Mouse (Mus musculus): ENCODE measurements at regions not wholly inside any gene's neighbourhood (a gene's known extent, or its start where the extent isn't known, plus 50 kb on each side); places are given as distances from the start of the nearest gene placed in this dataset.

GRCm38 (mm10) chr3:58211016-58211415 lies 203.5 kb upstream of the Tsc22d2 start:
- H3K36me3 ChIP-seq (ENCODE audit: control insufficient read depth, insufficient read depth, low read length, poor library complexity, severe bottlenecking) = no peaks in the 10 kb centered on the region
- TF ChIP-seq CTCF (IDR thresholded peaks at IDR 0.05; ENCODE audit: low read depth, low read length) (no peak), POLR2A (IDR thresholded peaks at IDR 0.05; ENCODE audit: insufficient read depth, low read length) (no peak), EP300 (IDR thresholded peaks at IDR 0.05; ENCODE audit: insufficient read depth, low read depth, low read length) (no peak)
- no peak overlapping the region for H3K4me3 ChIP-seq (ENCODE audit: low read depth, low read length)
- no peaks in the 10 kb centered on the region for H3K4me1 ChIP-seq (ENCODE audit: control insufficient read depth, insufficient read depth, low read length)
- no peaks in the 10 kb centered on the region for H3K27me3 ChIP-seq (ENCODE audit: control insufficient read depth, insufficient read depth, low read length, poor library complexity, severe bottlenecking)
- no peaks in the 10 kb centered on the region for H3K9me3 ChIP-seq (replicated peaks; ENCODE audit: control insufficient read depth, insufficient read depth, low read length, poor library complexity, severe bottlenecking)
- H3K9ac ChIP-seq (ENCODE audit: low read depth, poor library complexity, severe bottlenecking) = no peak overlapping the region
- H3K27ac ChIP-seq (ENCODE audit: insufficient read depth, low read length) = peak overlapping the region; percentile 59; the same call in 1 of the 2 replicates

- TF ChIP-seq POLR2A (IDR thresholded peaks at IDR 0.05; ENCODE audit: insufficient read depth, low read length) (no peak), EP300 (IDR thresholded peaks at IDR 0.05; ENCODE audit: insufficient read depth, low read depth, low read length) (no peak)
- no peaks in the 10 kb centered on the region for H3K4me1 ChIP-seq (ENCODE audit: control insufficient read depth, insufficient read depth, low read length)
- H3K27ac ChIP-seq (ENCODE audit: insufficient read depth, low read length) = no peak overlapping the region
- H3K4me3 ChIP-seq (ENCODE audit: low read depth, low read length) = no peak overlapping the region
- no peak overlapping the region for H3K9ac ChIP-seq (ENCODE audit: low read depth, poor library complexity, severe bottlenecking)
- H3K36me3 ChIP-seq (ENCODE audit: control insufficient read depth, insufficient read depth, low read length, poor library complexity, severe bottlenecking) = no peaks in the 10 kb centered on the region
- H3K27me3 ChIP-seq (ENCODE audit: control insufficient read depth, insufficient read depth, low read length, poor library complexity, severe bottlenecking) = no peaks in the 10 kb centered on the region
- H3K9me3 ChIP-seq (replicated peaks; ENCODE audit: control insufficient read depth, insufficient read depth, low read length, poor library complexity, severe bottlenecking) = no peaks in the 10 kb centered on the region
Observed at GRCm38 (mm10) chr3:58224696-58225095, 189.8 kb upstream of the Tsc22d2 start.

GRCm38 (mm10) chr3:58226447-58227321 lies 187.8 kb upstream of the Tsc22d2 start:
- no peak overlapping the region for H3K9ac ChIP-seq (ENCODE audit: low read depth, poor library complexity, severe bottlenecking)
- H3K36me3 ChIP-seq (ENCODE audit: control insufficient read depth, insufficient read depth, low read length, poor library complexity, severe bottlenecking) = no peaks in the 10 kb centered on the region
- no peak overlapping the region for H3K4me3 ChIP-seq (ENCODE audit: low read depth, low read length)
- no peaks in the 10 kb centered on the region for H3K9me3 ChIP-seq (replicated peaks; ENCODE audit: control insufficient read depth, insufficient read depth, low read length, poor library complexity, severe bottlenecking)
- H3K27me3 ChIP-seq (ENCODE audit: control insufficient read depth, insufficient read depth, low read length, poor library complexity, severe bottlenecking) = no peaks in the 10 kb centered on the region
- no peak overlapping the region for H3K27ac ChIP-seq (ENCODE audit: insufficient read depth, low read length)
- no peak for TF ChIP-seq POLR2A (IDR thresholded peaks at IDR 0.05; ENCODE audit: insufficient read depth, low read length)
- TF ChIP-seq CTCF (IDR thresholded peaks at IDR 0.05; ENCODE audit: low read depth, low read length) = no peak
- no peak for TF ChIP-seq EP300 (IDR thresholded peaks at IDR 0.05; ENCODE audit: insufficient read depth, low read depth, low read length)
- H3K4me1 ChIP-seq (ENCODE audit: control insufficient read depth, insufficient read depth, low read length) = no peaks in the 10 kb centered on the region

DNA sequence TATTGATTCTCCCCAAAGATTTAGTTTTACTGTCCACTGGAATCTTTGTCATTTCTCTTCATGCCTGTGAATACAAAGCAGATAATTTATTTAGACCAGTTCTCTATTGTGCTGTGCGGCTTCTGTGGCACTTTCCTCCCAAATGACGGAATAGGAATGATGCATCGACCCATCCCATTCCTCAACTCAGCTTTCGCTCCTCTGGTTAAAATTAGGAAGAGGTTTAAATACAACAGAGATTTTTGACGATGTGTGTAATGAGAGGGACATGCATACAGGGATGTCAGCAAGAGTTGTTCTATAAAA lies 187.2 kb upstream of the Tsc22d2 start:
- TF ChIP-seq EP300 (IDR thresholded peaks at IDR 0.05; ENCODE audit: insufficient read depth, low read depth, low read length) (no peak), POLR2A (IDR thresholded peaks at IDR 0.05; ENCODE audit: insufficient read depth, low read length) (no peak), CTCF (IDR thresholded peaks at IDR 0.05; ENCODE audit: low read depth, low read length) (no peak)
- H3K4me1 ChIP-seq (ENCODE audit: control insufficient read depth, insufficient read depth, low read length) = no peaks in the 10 kb centered on the region
- H3K27me3 ChIP-seq (ENCODE audit: control insufficient read depth, insufficient read depth, low read length, poor library complexity, severe bottlenecking) = no peaks in the 10 kb centered on the region
- no peak overlapping the region for H3K4me3 ChIP-seq (ENCODE audit: low read depth, low read length)
- H3K9ac ChIP-seq (ENCODE audit: low read depth, poor library complexity, severe bottlenecking) = no peak overlapping the region
- no peaks in the 10 kb centered on the region for H3K36me3 ChIP-seq (ENCODE audit: control insufficient read depth, insufficient read depth, low read length, poor library complexity, severe bottlenecking)
- H3K9me3 ChIP-seq (replicated peaks; ENCODE audit: control insufficient read depth, insufficient read depth, low read length, poor library complexity, severe bottlenecking) = no peaks in the 10 kb centered on the region
- no peak overlapping the region for H3K27ac ChIP-seq (ENCODE audit: insufficient read depth, low read length)

GRCm38 (mm10) chr3:58228189-58228588 lies 186.3 kb upstream of the Tsc22d2 start:
- Histone ChIP-seq H3K27me3 (ENCODE audit: control insufficient read depth, insufficient read depth, low read length, poor library complexity, severe bottlenecking) (no peaks in the 10 kb centered on the region), H3K9ac (ENCODE audit: low read depth, poor library complexity, severe bottlenecking) (no peak overlapping the region), H3K9me3 (replicated peaks; ENCODE audit: control insufficient read depth, insufficient read depth, low read length, poor library complexity, severe bottlenecking) (no peaks in the 10 kb centered on the region), H3K4me1 (ENCODE audit: control insufficient read depth, insufficient read depth, low read length) (no peaks in the 10 kb centered on the region), H3K36me3 (ENCODE audit: control insufficient read depth, insufficient read depth, low read length, poor library complexity, severe bottlenecking) (no peaks in the 10 kb centered on the region), H3K27ac (ENCODE audit: insufficient read depth, low read length) (no peak overlapping the region), H3K4me3 (ENCODE audit: low read depth, low read length) (no peak overlapping the region)
- TF ChIP-seq POLR2A (IDR thresholded peaks at IDR 0.05; ENCODE audit: insufficient read depth, low read length) (no peak), EP300 (IDR thresholded peaks at IDR 0.05; ENCODE audit: insufficient read depth, low read depth, low read length) (no peak), CTCF (IDR thresholded peaks at IDR 0.05; ENCODE audit: low read depth, low read length) (no peak)

DNA sequence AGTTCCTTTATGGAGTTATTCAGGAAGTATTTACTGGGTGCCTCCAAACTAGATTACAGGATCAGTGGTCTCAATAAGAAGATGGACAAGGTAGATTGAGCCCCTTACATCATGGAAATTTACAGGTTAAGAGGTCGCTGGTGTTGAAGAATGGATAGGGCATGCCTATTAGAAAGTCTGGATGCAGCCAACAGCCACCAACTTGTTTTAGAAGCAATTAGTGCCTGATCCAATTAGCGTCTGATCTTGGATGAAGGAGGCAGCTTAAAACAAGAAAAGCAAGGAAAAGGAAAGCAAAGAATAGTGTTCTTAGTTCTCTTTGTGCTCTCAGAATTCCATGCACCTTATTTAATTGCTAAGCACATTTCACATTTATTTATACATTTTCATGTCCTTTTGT lies 182.8 kb upstream of the Tsc22d2 start:
- Histone ChIP-seq H3K4me1 (ENCODE audit: control insufficient read depth, insufficient read depth, low read length) (no peaks in the 10 kb centered on the region), H3K9me3 (replicated peaks; ENCODE audit: control insufficient read depth, insufficient read depth, low read length, poor library complexity, severe bottlenecking) (no peaks in the 10 kb centered on the region), H3K27me3 (ENCODE audit: control insufficient read depth, insufficient read depth, low read length, poor library complexity, severe bottlenecking) (no peaks in the 10 kb centered on the region), H3K4me3 (ENCODE audit: low read depth, low read length) (no peak overlapping the region), H3K27ac (ENCODE audit: insufficient read depth, low read length) (no peak overlapping the region), H3K36me3 (ENCODE audit: control insufficient read depth, insufficient read depth, low read length, poor library complexity, severe bottlenecking) (no peaks in the 10 kb centered on the region), H3K9ac (ENCODE audit: low read depth, poor library complexity, severe bottlenecking) (no peak overlapping the region)
- TF ChIP-seq POLR2A (IDR thresholded peaks at IDR 0.05; ENCODE audit: insufficient read depth, low read length) (no peak), EP300 (IDR thresholded peaks at IDR 0.05; ENCODE audit: insufficient read depth, low read depth, low read length) (no peak), CTCF (IDR thresholded peaks at IDR 0.05; ENCODE audit: low read depth, low read length) (no peak)

Measured in ES-Bruce4 (cell line).